Mouse (Mus musculus) liver, embryonic 14 days (tissue): ENCODE data around the gene Stxbp6. TPM values are rescaled to one million over a fixed set of nuclear protein-coding genes. Genes with fewer than 3 reads are reported as not detected.

ENCODE experiments used
- polyA plus RNA-seq: library from polyadenylated mRNA; depleted of rRNA; stranded (reverse); fragments of >200 nt; gene quantifications from 2 replicates; pipeline ENCODE4 v1.2.3, GENCODE M21; 2012; rRNA removed

Gene Stxbp6
- polyA plus RNA-seq = 2.9 and 3.8 TPM in 2 replicates

GRCm38 (mm10) chr12:45074611-45075342 lies at the start of gene Stxbp6:
Gene Stxbp6 (minus strand): TSS chr12:45074709.

